Mouse (Mus musculus): ENCODE data around the gene Mre11a.

DNA sequence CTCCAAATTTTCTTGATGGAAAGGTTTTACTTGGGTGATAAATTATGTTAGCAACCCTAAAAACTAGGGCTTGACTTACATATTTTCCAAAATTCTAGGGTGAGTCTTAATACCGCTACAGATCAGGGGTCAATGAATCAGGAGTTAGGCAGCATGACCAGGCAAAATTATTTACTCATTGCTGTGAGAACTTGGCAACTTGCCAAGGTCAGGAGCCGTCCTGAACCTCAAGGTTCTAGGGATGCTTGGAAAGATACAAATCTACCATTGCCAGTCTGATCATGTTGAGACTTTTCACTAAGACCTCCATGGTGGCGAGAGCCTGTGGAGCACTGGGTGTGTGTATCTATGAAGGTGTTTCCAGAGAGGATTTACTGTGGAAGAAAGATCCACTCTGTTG, 87.1 kb downstream of the Mre11a start:
- TF ChIP-seq CTCF (IDR thresholded peaks at IDR 0.05; ENCODE audit: low read depth) (no peak), EP300 (optimal IDR thresholded peaks at IDR 0.05) (no peak)
